Mouse (Mus musculus) bone marrow macrophage, adult 2 months (primary cell): ENCODE results near the gene Patj. TPM values are rescaled to one million over a fixed set of nuclear protein-coding genes. Genes with fewer than 3 reads are reported as not detected.

ENCODE experiments used
- H3K27ac ChIP-seq: 2 replicates; pipeline ENCODE4 v1.5.1; 2012; ENCODE audit warnings: low read depth, low read length; ENCODE audit not compliant: insufficient read depth
- H3K4me1 ChIP-seq: 2 replicates; pipeline ENCODE4 v1.6.1; 2012; ENCODE audit warnings: low read length; ENCODE audit not compliant: control insufficient read depth, insufficient read depth
- H3K4me3 ChIP-seq: 2 replicates; pipeline ENCODE4 v1.5.1; 2012; ENCODE audit warnings: mild to moderate bottlenecking, low read length, moderate library complexity; ENCODE audit not compliant: insufficient read depth
- CTCF ChIP-seq: IDR thresholded peaks from 2 replicates; pipeline ENCODE4 v1.5.1; 2012; ENCODE audit warnings: low read depth, mild to moderate bottlenecking, low read length, moderate library complexity
- POLR2A ChIP-seq: IDR thresholded peaks from 2 replicates; pipeline ENCODE4 v1.6.1; 2012; ENCODE audit warnings: mild to moderate bottlenecking, low read depth, low read length, borderline replicate concordance
- polyA plus RNA-seq: library from polyadenylated mRNA; stranded (reverse); fragments of >200 nt; gene quantifications from 2 replicates; pipeline ENCODE4 v1.2.4, GENCODE M21; 2012; ENCODE audit not compliant: missing spikeins, insufficient read depth, insufficient read length

Patj gene
- polyA plus RNA-seq, 1 experiment = 0.38 TPM

- no peak overlapping the region for H3K4me3 ChIP-seq
- H3K27ac ChIP-seq = no peak overlapping the region
- TF ChIP-seq POLR2A = no peak
- no peak for TF ChIP-seq CTCF
- no peaks in the 10 kb centered on the region for H3K4me1 ChIP-seq
These were observed 371.8 kb downstream of the Patj start for GRCm38 (mm10) chr4:98767134-98768133.

Other genes starting within 250 kb of the Patj start
- gene Tm2d1, start 12.5 kb upstream of the Patj start, polyA plus RNA-seq = 75.3 and 75.8 TPM in 2 replicates